Mouse (Mus musculus) lung, postnatal 0 days (tissue): ENCODE measurements around the gene M1ap.

ENCODE experiments used
- CTCF ChIP-seq: IDR thresholded peaks from 2 replicates; pipeline ENCODE4 v1.5.1; 2016; ENCODE audit warnings: antibody characterized with exemption, mild to moderate bottlenecking
- EP300 ChIP-seq: IDR thresholded peaks from 2 replicates; pipeline ENCODE4 v1.6.1; 2016; ENCODE audit warnings: antibody characterized with exemption, mild to moderate bottlenecking, control low read depth

DNA sequence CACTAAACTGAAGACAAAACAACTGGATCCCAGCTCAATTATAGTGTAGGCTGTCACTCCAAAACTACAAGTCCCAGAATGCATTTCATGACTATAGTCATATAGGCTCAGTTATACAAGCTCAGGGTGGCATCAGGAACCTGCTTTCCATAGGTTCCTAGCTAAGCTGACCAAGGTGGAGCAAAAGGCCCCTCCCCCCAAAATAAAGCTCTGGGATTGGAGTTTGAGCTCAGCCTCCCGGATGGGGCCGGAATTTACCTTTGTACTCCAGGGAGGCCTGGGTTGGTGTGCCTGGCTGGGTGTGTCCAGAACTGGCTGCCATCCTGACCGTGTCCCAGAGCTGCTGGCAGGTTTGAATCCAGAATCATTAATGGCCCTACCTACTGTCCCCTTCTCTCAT, 111.1 kb downstream of the M1ap start, which contains the start of gene Dqx1:
- TF ChIP-seq CTCF, result no peak
- TF ChIP-seq EP300, result no peak
